Mouse (Mus musculus): ENCODE measurements around the gene Dnajc17. TPM values are rescaled to one million over a fixed set of nuclear protein-coding genes. Genes with fewer than 3 reads are reported as not detected.

Dnajc17 gene
- polyA plus RNA-seq, 1 experiment from 2014 or later = 22.3 TPM

DNA sequence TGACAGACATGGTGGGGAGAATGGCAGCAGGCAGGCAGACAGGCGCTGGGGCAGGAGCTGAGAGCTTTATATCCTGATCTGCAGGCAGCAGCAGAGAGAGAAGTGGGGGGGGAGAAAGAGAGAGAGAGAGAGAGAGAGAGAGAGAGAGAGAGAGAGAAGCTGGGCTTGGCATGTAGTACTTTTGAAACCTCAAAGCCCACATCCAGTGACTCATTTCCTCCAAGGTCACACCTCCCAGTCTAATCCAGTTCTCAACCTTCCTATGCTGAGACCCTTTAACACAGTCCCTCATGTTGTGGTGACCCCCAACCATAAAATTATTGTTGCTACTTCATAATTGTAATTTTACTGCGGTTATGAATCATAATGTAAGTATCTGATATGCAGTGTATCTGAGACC, 38.3 kb downstream of the Dnajc17 start:
- no peak overlapping the region for H3K27ac ChIP-seq (ENCODE audit: low read length)
- no peaks in the 10 kb centered on the region for H3K9me3 ChIP-seq (ENCODE audit: control insufficient read depth, low read length)
- peaks cover 23% of the 10 kb centered on the region for H3K4me1 ChIP-seq (replicated peaks; ENCODE audit: control insufficient read depth, insufficient read depth, low read length)
- no peak overlapping the region for H3K4me2 ChIP-seq (ENCODE audit: low read depth, low read length)
- no peak overlapping the region for H3K9ac ChIP-seq (ENCODE audit: low read length)
- peaks cover 3% of the 10 kb centered on the region; the same call in 1 of the 2 replicates for H3K27me3 ChIP-seq (ENCODE audit: control insufficient read depth, insufficient read depth, low read depth, low read length)
- no peak for ATAC-seq (ENCODE audit: low read depth)
- no peaks in the 10 kb centered on the region; the same call in 1 of the 2 replicates for H3K36me3 ChIP-seq (ENCODE audit: control insufficient read depth, insufficient read depth, low read length)
- no peak overlapping the region for H3K4me3 ChIP-seq (ENCODE audit: low read length)
- 83% methylated on average over 2 of the region's 2 CpGs for WGBS

DNA sequence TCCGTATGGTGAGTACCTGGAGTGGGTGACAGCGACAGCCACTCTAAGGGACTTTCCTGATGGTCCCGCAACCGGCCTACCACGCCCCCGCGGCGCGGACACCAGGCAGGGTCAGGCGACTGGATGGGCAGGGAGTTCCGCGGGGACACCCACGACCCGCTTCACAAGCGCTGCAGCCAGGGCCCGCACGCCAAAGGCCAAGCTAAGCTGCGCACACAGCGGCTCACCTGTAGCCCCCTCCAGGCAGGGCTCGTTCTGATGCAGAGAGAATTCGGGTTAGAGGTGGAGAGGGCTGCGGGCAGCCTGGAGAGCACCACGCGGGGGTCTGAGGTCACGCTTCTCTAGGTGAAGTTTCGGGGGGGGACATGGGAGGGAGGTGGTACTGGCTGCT, 40.7 kb downstream of the Dnajc17 start:
- peak overlapping the region; percentile 65 for H3K4me3 ChIP-seq (ENCODE audit: low read length)
- peak; percentile 8 for ATAC-seq (ENCODE audit: low read depth)

DNA sequence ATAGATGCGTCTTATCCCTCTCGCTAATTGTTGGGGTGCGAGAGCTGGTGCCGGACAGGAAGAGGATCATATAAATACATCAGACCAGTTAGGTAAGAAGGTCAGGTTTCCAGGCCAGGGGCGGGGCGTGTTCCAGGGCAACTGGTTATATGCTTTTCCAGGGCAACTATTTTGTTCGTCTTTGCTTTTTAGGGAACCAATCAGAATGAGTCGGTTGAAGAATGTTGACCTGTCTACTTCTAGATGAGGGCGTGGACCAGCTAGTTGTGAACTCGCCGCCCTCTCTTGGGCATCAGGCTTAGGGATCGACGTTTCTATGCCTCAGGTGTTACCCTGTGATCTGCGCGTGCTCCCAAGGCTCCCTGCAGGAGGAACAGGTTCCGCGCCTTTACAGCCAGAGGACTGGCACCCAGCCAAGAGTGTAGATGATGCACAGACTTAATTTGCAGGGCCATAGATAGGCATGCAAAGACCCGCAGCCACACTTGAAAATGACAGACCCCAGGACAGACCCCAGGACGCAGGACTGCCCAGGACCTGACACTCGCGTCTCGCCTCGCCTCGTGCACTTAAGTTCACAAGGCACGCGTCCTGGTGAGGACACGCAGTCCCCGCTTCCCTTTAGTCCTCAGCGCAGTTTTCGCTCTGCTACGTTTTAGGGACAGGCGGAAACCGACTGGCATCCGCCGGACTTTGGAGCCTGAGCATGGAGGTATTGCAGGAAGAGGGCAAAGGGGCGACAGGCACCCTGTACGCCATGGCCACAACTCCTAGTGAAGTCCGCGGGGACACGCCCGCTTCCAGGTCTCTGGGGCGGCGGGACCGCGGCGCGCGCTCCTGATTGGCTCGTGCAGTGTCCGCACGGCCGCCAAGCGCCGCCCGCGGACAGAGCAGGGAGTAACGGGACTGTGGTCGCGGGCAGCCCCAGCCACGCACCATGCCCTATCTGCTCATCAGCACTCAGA, 41.4 kb downstream of the Dnajc17 start, which contains the start of gene Gchfr:
Gene Gchfr (plus strand): TSS at position 873 of the 965 bp plus-strand sequence.
- Histone ChIP-seq H3K27me3 (ENCODE audit: control insufficient read depth, insufficient read depth, low read depth, low read length) (peaks cover 3% of the 10 kb centered on the region; the same call in 1 of the 2 replicates), H3K9me3 (ENCODE audit: control insufficient read depth, low read length) (no peaks in the 10 kb centered on the region), H3K27ac (ENCODE audit: low read length) (no peak within 1 kb of the TSS; the same call in 1 of the 2 replicates), H3K4me3 (ENCODE audit: low read length) (peak within 1 kb of the TSS; percentile 65), H3K4me1 (replicated peaks; ENCODE audit: control insufficient read depth, insufficient read depth, low read length) (peaks cover 12% of the 10 kb centered on the region; the same call in 1 of the 2 replicates), H3K36me3 (ENCODE audit: control insufficient read depth, insufficient read depth, low read length) (no peaks in the 10 kb centered on the region; the same call in 1 of the 2 replicates), H3K9ac (ENCODE audit: low read length) (peak within 1 kb of the TSS; percentile 69), H3K4me2 (ENCODE audit: low read depth, low read length) (peak within 1 kb of the TSS; percentile 100)
- under 1% methylated on average over 60 of the region's 60 CpGs for WGBS
- ATAC-seq (ENCODE audit: low read depth) = peak; percentile 88

More for the DNA sequence above, 40.7 kb downstream of the Dnajc17 start:
- WGBS = 2% methylated on average over 26 of the region's 26 CpGs
- Histone ChIP-seq H3K36me3 (ENCODE audit: control insufficient read depth, insufficient read depth, low read length) (no peaks in the 10 kb centered on the region; the same call in 1 of the 2 replicates), H3K4me2 (ENCODE audit: low read depth, low read length) (peak overlapping the region; percentile 100), H3K27me3 (ENCODE audit: control insufficient read depth, insufficient read depth, low read depth, low read length) (peaks cover 3% of the 10 kb centered on the region; the same call in 1 of the 2 replicates), H3K4me1 (replicated peaks; ENCODE audit: control insufficient read depth, insufficient read depth, low read length) (peaks cover 17% of the 10 kb centered on the region), H3K9me3 (ENCODE audit: control insufficient read depth, low read length) (no peaks in the 10 kb centered on the region), H3K27ac (ENCODE audit: low read length) (no peak overlapping the region), H3K9ac (ENCODE audit: low read length) (peak overlapping the region; percentile 69)

DNA sequence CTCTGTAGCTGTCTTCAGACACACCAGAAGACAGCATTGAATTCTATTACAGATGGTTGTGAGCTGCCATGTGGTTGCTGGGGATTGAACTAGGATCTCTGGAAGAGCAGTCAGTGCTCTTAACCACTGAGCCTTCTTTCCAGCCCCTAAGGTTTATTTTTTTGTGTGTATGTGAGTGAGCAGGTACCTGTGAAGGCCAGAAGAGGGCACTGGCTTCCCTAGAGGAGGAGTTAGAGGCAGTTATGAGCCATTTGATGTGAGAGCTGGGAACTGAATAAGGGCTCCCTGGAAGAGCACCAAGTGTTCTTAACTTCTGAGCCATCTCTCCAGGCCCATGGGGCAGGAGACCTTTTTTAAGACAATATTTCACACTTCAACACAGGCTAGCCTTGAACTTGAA, 43.2 kb downstream of the Dnajc17 start:
- Histone ChIP-seq H3K4me1 (replicated peaks; ENCODE audit: control insufficient read depth, insufficient read depth, low read length) (peaks cover 12% of the 10 kb centered on the region; the same call in 1 of the 2 replicates), H3K36me3 (ENCODE audit: control insufficient read depth, insufficient read depth, low read length) (no peaks in the 10 kb centered on the region), H3K27me3 (ENCODE audit: control insufficient read depth, insufficient read depth, low read depth, low read length) (peaks cover 3% of the 10 kb centered on the region; the same call in 1 of the 2 replicates), H3K27ac (ENCODE audit: low read length) (no peak overlapping the region), H3K4me2 (ENCODE audit: low read depth, low read length) (no peak overlapping the region), H3K9me3 (ENCODE audit: control insufficient read depth, low read length) (no peaks in the 10 kb centered on the region), H3K4me3 (ENCODE audit: low read length) (no peak overlapping the region), H3K9ac (ENCODE audit: low read length) (no peak overlapping the region)
- ATAC-seq (ENCODE audit: low read depth) = no peak

GRCm38 (mm10) chr2:119163999-119164398, 44.6 kb downstream of the Dnajc17 start:
- no peak for ATAC-seq (ENCODE audit: low read depth)
- H3K4me3 ChIP-seq (ENCODE audit: low read length) = no peak overlapping the region
- no peak overlapping the region for H3K27ac ChIP-seq (ENCODE audit: low read length)
- H3K27me3 ChIP-seq (ENCODE audit: control insufficient read depth, insufficient read depth, low read depth, low read length) = peaks cover 3% of the 10 kb centered on the region; the same call in 1 of the 2 replicates
- no peaks in the 10 kb centered on the region for H3K36me3 ChIP-seq (ENCODE audit: control insufficient read depth, insufficient read depth, low read length)
- H3K9ac ChIP-seq (ENCODE audit: low read length) = no peak overlapping the region
- no peaks in the 10 kb centered on the region for H3K9me3 ChIP-seq (ENCODE audit: control insufficient read depth, low read length)
- no peak overlapping the region for H3K4me2 ChIP-seq (ENCODE audit: low read depth, low read length)
- H3K4me1 ChIP-seq (replicated peaks; ENCODE audit: control insufficient read depth, insufficient read depth, low read length) = peaks cover 12% of the 10 kb centered on the region; the same call in 1 of the 2 replicates
- WGBS = 85% methylated on average over 4 of the region's 4 CpGs

GRCm38 (mm10) chr2:119163135-119163534, 45.5 kb downstream of the Dnajc17 start:
- Histone ChIP-seq H3K36me3 (ENCODE audit: control insufficient read depth, insufficient read depth, low read length) (no peaks in the 10 kb centered on the region), H3K4me3 (ENCODE audit: low read length) (no peak overlapping the region), H3K4me1 (replicated peaks; ENCODE audit: control insufficient read depth, insufficient read depth, low read length) (peaks cover 12% of the 10 kb centered on the region; the same call in 1 of the 2 replicates), H3K27ac (ENCODE audit: low read length) (no peak overlapping the region), H3K27me3 (ENCODE audit: control insufficient read depth, insufficient read depth, low read depth, low read length) (peaks cover 3% of the 10 kb centered on the region; the same call in 1 of the 2 replicates), H3K9me3 (ENCODE audit: control insufficient read depth, low read length) (no peaks in the 10 kb centered on the region), H3K4me2 (ENCODE audit: low read depth, low read length) (no peak overlapping the region), H3K9ac (ENCODE audit: low read length) (no peak overlapping the region)
- ATAC-seq (ENCODE audit: low read depth) = no peak
- 49% methylated on average over 3 of the region's 3 CpGs for WGBS

DNA sequence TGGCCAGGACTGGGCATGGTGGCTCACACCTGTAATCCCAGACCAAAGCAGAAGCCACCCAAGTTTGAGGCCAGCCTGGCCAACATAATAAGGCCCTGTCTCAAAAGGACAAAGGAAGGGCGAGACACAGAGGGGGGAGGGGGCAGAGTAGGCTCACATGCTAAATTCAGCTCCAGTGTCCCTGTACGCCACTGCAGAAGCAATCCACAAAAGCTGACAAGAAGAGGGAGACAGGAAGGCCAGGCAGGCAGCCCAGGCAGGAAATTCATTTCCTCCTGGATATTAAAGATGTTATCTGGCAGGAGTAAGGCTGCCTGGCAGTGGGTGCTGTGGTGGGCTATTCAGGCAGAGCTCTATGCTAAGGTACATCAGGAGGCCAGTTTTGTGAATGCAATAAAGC, 47.3 kb downstream of the Dnajc17 start:
- Histone ChIP-seq H3K27me3 (ENCODE audit: control insufficient read depth, insufficient read depth, low read depth, low read length) (no peaks in the 10 kb centered on the region), H3K9me3 (ENCODE audit: control insufficient read depth, low read length) (no peaks in the 10 kb centered on the region), H3K36me3 (ENCODE audit: control insufficient read depth, insufficient read depth, low read length) (no peaks in the 10 kb centered on the region), H3K27ac (ENCODE audit: low read length) (peak overlapping the region; percentile 56), H3K4me3 (ENCODE audit: low read length) (no peak overlapping the region), H3K4me1 (replicated peaks; ENCODE audit: control insufficient read depth, insufficient read depth, low read length) (peaks cover 4% of the 10 kb centered on the region; the same call in 1 of the 2 replicates), H3K4me2 (ENCODE audit: low read depth, low read length) (no peak overlapping the region), H3K9ac (ENCODE audit: low read length) (no peak overlapping the region)
- peak; percentile 18; the same call in 1 of the 2 replicates for ATAC-seq (ENCODE audit: low read depth)
- 33% methylated on average over 2 of the region's 2 CpGs for WGBS

DNA sequence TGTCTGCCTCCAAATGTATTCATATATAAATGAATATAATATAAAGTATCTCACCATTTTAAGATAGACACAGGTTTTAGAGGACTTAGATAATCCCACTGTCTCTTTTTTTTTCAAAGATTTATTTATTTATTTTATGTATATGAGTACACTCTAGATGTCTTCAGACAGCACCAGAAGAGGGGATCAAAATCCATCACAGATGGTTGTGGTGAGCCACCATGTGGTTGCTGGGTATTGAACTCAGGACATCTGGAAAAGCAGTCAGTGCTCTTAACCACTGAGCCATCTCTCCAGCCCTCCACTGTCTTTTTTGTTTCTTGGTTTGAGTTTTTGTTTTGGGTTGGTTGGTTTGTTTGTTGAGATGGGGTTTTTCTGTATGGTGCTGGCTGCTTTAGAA, 50.8 kb downstream of the Dnajc17 start:
- Histone ChIP-seq H3K27me3 (ENCODE audit: control insufficient read depth, insufficient read depth, low read depth, low read length) (no peaks in the 10 kb centered on the region), H3K4me2 (ENCODE audit: low read depth, low read length) (no peak overlapping the region), H3K27ac (ENCODE audit: low read length) (no peak overlapping the region), H3K9me3 (ENCODE audit: control insufficient read depth, low read length) (no peaks in the 10 kb centered on the region), H3K4me1 (replicated peaks; ENCODE audit: control insufficient read depth, insufficient read depth, low read length) (peaks cover 14% of the 10 kb centered on the region), H3K36me3 (ENCODE audit: control insufficient read depth, insufficient read depth, low read length) (no peaks in the 10 kb centered on the region), H3K9ac (ENCODE audit: low read length) (no peak overlapping the region), H3K4me3 (ENCODE audit: low read length) (no peak overlapping the region)
- no peak for ATAC-seq (ENCODE audit: low read depth)

Data from lung, embryonic 16.5 days (tissue).